Mouse (Mus musculus) neural tube, embryonic 14.5 days (tissue): Measurements from ENCODE around the gene Borcs7. TPM values are rescaled to one million over a fixed set of nuclear protein-coding genes. Genes with fewer than 3 reads are reported as not detected.
A peak's percentile ranks its signal among the peaks of the same experiment; 100 is the strongest.

Source experiments
- ATAC-seq: fragments of 200-750 bp; cut with Nextera tagmentation; 2 replicates; pipeline ENCODE4 v1.8.0; 2017; ENCODE audit warnings: low read depth, mild to moderate bottlenecking, moderate TSS enrichment, moderate library complexity
- H3K27ac ChIP-seq: fragments of 300-500 bp; sonication (generic); 2 replicates; pipeline ENCODE4 v1.5.1; 2014; ENCODE audit warnings: low read depth, mild to moderate bottlenecking, control low read depth, low read length, moderate library complexity, mixed read lengths
- H3K27me3 ChIP-seq: fragments of 300-500 bp; sonication (generic); 2 replicates; pipeline ENCODE4 v1.6.1; 2014; ENCODE audit warnings: low read length; ENCODE audit not compliant: control insufficient read depth, insufficient read depth
- H3K36me3 ChIP-seq: fragments of 300-500 bp; sonication (generic); 2 replicates; pipeline ENCODE4 v1.6.1; 2014; ENCODE audit warnings: low read length, mixed read lengths; ENCODE audit not compliant: control insufficient read depth, insufficient read depth
- H3K4me1 ChIP-seq: fragments of 300-500 bp; sonication (generic); 2 replicates; pipeline ENCODE4 v1.6.1; 2014; ENCODE audit warnings: low read length; ENCODE audit not compliant: control insufficient read depth, insufficient read depth
- H3K4me2 ChIP-seq: fragments of 300-500 bp; sonication (generic); 2 replicates; pipeline ENCODE4 v1.6.1; 2014; ENCODE audit warnings: mild to moderate bottlenecking, low read depth, low read length, control low read depth
- H3K4me3 ChIP-seq: fragments of 300-500 bp; sonication (generic); 2 replicates; pipeline ENCODE4 v1.5.1; 2014; ENCODE audit warnings: low read depth, low read length, control low read depth, mixed read lengths
- H3K9ac ChIP-seq: fragments of 300-500 bp; sonication (generic); replicated peaks from 2 replicates; pipeline ENCODE4 v1.6.1; 2014; ENCODE audit warnings: low read depth, mild to moderate bottlenecking, control low read depth, low read length, mixed read lengths
- H3K9me3 ChIP-seq: fragments of 300-500 bp; sonication (generic); 2 replicates; pipeline ENCODE4 v1.6.1; 2016; ENCODE audit warnings: low read length; ENCODE audit not compliant: control insufficient read depth
- WGBS: fragments of 180-500 bp; shearing (Covaris S2); extraction: QIAGEN DNeasy Blood & Tissue Kit; methylation state at CpG from one replicate; pipeline ENCODE4 v1.1.7; 2014; 5-methylcytosine and 5-hydroxymethylcytosine counted together
- polyA plus RNA-seq: library from polyadenylated mRNA; unstranded; fragments of >200 nt; fragmentation: Nextera tagmentation; extraction: Ambion mirVana; gene quantifications from 2 replicates; pipeline ENCODE4 v1.2.1, GENCODE M21; 2014

Borcs7 gene
- polyA plus RNA-seq, 1 experiment from 2014 or later = 28.2 TPM

GRCm38 (mm10) chr19:46672766-46673418 is 16.8 kb upstream of the Borcs7 start, which contains the start of gene Cyp17a1:
Cyp17a1 (minus strand) TSS chr19:46673172.
- H3K4me2 ChIP-seq = no peak within 1 kb of the TSS
- no peak within 1 kb of the TSS for H3K4me3 ChIP-seq
- no peaks in the 10 kb centered on the region; the same call in 1 of the 2 replicates for H3K27me3 ChIP-seq
- H3K9ac ChIP-seq = no peak within 1 kb of the TSS
- H3K36me3 ChIP-seq = no peaks in the 10 kb centered on the region
- H3K9me3 ChIP-seq = no peaks in the 10 kb centered on the region
- no peaks in the 10 kb centered on the region for H3K4me1 ChIP-seq
- no peak within 1 kb of the TSS for H3K27ac ChIP-seq
- ATAC-seq = no peak
- 83% methylated on average over 5 of the region's 5 CpGs for WGBS

DNA sequence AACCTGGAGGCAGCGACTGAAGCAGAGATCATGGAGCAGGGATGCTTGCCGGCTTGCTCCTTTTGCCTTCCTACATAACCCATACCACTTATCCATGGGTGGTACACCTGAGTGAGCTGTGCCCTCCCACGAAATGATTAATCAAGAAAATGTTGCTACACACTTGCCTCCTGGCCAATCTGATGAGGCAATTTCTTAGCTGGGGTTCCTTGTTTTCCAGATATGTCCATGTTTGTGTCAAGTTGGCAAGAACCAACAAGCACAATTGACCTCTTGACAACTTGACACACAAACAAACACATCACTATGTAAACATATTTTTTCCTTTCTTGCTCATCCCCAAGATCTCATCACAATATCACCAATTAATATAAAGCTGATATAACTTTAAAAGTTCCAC is 14.1 kb upstream of the Borcs7 start:
- Histone ChIP-seq H3K9ac (no peak overlapping the region), H3K4me3 (no peak overlapping the region), H3K27me3 (no peaks in the 10 kb centered on the region; the same call in 1 of the 2 replicates), H3K27ac (no peak overlapping the region), H3K4me1 (no peaks in the 10 kb centered on the region), H3K9me3 (no peaks in the 10 kb centered on the region), H3K36me3 (no peaks in the 10 kb centered on the region), H3K4me2 (no peak overlapping the region)
- WGBS = 82% methylated on average over 3 of the region's 3 CpGs
- no peak for ATAC-seq

GRCm38 (mm10) chr19:46679720-46680383 is 9.9 kb upstream of the Borcs7 start:
- Histone ChIP-seq H3K4me1 (no peaks in the 10 kb centered on the region), H3K27me3 (no peaks in the 10 kb centered on the region), H3K9me3 (no peaks in the 10 kb centered on the region), H3K36me3 (no peaks in the 10 kb centered on the region), H3K9ac (no peak overlapping the region), H3K27ac (no peak overlapping the region), H3K4me2 (no peak overlapping the region), H3K4me3 (no peak overlapping the region)
- 75% methylated on average over 12 of the region's 12 CpGs for WGBS
- ATAC-seq = no peak

DNA sequence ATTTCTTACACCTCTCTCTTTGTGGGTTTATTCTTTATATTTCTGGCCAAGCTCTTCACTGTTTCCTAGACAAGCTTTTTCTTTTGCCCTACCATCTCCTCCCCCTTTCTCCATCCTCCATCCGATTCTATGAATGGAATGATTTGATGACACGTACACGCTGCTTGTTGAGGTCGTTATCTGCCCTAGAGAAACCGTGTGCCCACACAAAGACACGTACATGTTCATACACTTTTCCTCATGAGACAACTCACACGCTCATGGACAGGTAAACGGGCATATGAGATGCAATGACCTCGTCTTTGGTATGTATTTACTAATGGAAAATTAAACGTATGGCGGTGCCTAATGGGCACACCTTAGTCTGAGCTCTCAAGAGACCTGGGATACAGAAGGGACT is 681 bp downstream of the Borcs7 start:
- no peaks in the 10 kb centered on the region for H3K9me3 ChIP-seq
- no peaks in the 10 kb centered on the region for H3K27me3 ChIP-seq
- peaks cover 5% of the 10 kb centered on the region; the same call in 1 of the 2 replicates for H3K36me3 ChIP-seq
- H3K9ac ChIP-seq = peak overlapping the region; percentile 88
- H3K4me1 ChIP-seq = no peaks in the 10 kb centered on the region; the same call in 1 of the 2 replicates
- peak; percentile 35; the same call in 1 of the 2 replicates for ATAC-seq
- WGBS = 72% methylated on average over 11 of the region's 11 CpGs
- H3K4me3 ChIP-seq = peak overlapping the region; percentile 69
- H3K4me2 ChIP-seq = peak overlapping the region; percentile 47
- peak overlapping the region; percentile 82 for H3K27ac ChIP-seq

DNA sequence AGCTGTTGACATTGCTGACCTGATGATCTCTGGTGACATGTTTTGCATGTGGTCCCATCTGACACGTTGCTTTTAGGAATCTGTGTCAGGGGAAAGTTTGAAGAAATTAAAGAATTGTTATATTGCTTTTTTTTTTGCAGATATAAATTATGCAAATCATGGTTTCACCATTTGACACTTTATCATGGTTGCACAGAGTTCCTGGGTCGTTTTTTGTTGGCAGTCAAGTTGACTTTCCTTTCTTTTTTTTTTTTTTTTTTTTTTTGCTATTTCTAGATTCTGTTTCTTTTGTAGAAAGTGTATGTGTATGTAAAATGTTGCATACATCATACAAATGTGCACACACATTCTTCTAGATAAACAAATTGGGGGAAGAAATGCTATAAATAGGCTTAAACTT is 1.4 kb downstream of the Borcs7 start:
- Histone ChIP-seq H3K4me1 (no peaks in the 10 kb centered on the region; the same call in 1 of the 2 replicates), H3K9ac (no peak overlapping the region), H3K27me3 (no peaks in the 10 kb centered on the region), H3K27ac (no peak overlapping the region), H3K36me3 (peaks cover 5% of the 10 kb centered on the region; the same call in 1 of the 2 replicates), H3K4me3 (no peak overlapping the region), H3K9me3 (no peaks in the 10 kb centered on the region), H3K4me2 (no peak overlapping the region)
- WGBS = 88% methylated on average over 2 of the region's 2 CpGs
- ATAC-seq = no peak

DNA sequence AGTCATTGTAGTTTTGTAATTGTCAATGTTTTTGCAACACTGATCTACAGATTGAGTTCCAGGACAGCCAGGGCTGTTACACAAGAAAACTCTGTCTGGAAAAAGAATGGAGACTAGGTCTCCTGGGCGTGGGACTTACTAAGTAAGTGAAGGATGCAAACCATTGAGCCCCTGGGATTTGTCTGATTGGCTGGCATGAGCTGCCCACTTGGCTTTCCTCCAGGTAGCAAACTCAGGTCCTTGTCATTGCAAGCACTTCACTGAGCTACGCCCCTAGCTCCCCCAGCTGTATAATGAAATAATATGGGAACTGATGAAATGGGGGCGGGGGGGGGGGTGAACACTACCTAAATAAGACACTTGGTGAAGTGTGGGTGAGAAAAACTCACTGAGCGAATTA is 3.4 kb downstream of the Borcs7 start:
- WGBS = 84% methylated on average over 4 of the region's 4 CpGs
- Histone ChIP-seq H3K36me3 (peaks cover 5% of the 10 kb centered on the region; the same call in 1 of the 2 replicates), H3K4me1 (no peaks in the 10 kb centered on the region; the same call in 1 of the 2 replicates), H3K4me2 (no peak overlapping the region), H3K9ac (no peak overlapping the region), H3K27ac (no peak overlapping the region), H3K27me3 (no peaks in the 10 kb centered on the region), H3K9me3 (no peaks in the 10 kb centered on the region), H3K4me3 (no peak overlapping the region)
- ATAC-seq = no peak

DNA sequence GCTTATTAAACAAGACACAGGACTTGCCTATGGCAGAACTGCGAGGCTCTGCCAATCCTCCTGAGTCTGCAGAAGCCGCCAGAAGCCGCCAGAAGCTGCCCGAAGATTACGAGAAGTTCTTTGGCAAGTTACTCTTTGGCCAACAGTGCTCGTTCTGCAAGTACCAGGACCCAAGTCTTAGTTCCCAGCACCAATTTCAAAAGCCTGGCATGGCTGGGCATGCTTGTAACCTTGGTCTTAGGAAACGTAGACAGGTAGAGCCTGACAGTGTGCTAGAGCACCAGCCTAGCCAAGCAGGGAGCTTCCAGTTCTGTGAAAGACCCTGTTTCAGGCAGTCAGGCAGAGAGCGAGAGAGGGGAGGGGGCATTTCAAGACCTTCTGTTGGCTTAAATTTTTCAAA is 6.8 kb downstream of the Borcs7 start:
- WGBS = 96% methylated on average over 8 of the region's 8 CpGs
- H3K4me2 ChIP-seq = no peak overlapping the region
- no peak overlapping the region for H3K9ac ChIP-seq
- H3K4me1 ChIP-seq = no peaks in the 10 kb centered on the region
- no peaks in the 10 kb centered on the region for H3K27me3 ChIP-seq
- no peak for ATAC-seq
- H3K27ac ChIP-seq = no peak overlapping the region
- no peak overlapping the region for H3K4me3 ChIP-seq
- H3K9me3 ChIP-seq = no peaks in the 10 kb centered on the region
- H3K36me3 ChIP-seq = peaks cover 5% of the 10 kb centered on the region; the same call in 1 of the 2 replicates

- no peak overlapping the region for H3K4me2 ChIP-seq
- ATAC-seq = no peak
- no peaks in the 10 kb centered on the region for H3K27me3 ChIP-seq
- 91% methylated on average over 7 of the region's 7 CpGs for WGBS
- peaks cover 5% of the 10 kb centered on the region; the same call in 1 of the 2 replicates for H3K36me3 ChIP-seq
- no peaks in the 10 kb centered on the region for H3K9me3 ChIP-seq
- no peak overlapping the region for H3K4me3 ChIP-seq
- no peak overlapping the region for H3K9ac ChIP-seq
- H3K4me1 ChIP-seq = no peaks in the 10 kb centered on the region
- no peak overlapping the region for H3K27ac ChIP-seq
Measured at GRCm38 (mm10) chr19:46696943-46697342, 7.2 kb downstream of the Borcs7 start.

GRCm38 (mm10) chr19:46697840-46698517 is 8.3 kb downstream of the Borcs7 start:
- no peak for ATAC-seq
- no peak overlapping the region for H3K27ac ChIP-seq
- H3K4me3 ChIP-seq = no peak overlapping the region
- WGBS = 56% methylated on average over 19 of the region's 19 CpGs
- no peak overlapping the region for H3K9ac ChIP-seq
- no peaks in the 10 kb centered on the region for H3K9me3 ChIP-seq
- no peaks in the 10 kb centered on the region for H3K4me1 ChIP-seq
- H3K4me2 ChIP-seq = no peak overlapping the region
- no peaks in the 10 kb centered on the region for H3K27me3 ChIP-seq
- H3K36me3 ChIP-seq = peaks cover 5% of the 10 kb centered on the region; the same call in 1 of the 2 replicates
